Mouse (Mus musculus) neural tube, embryonic 14.5 days (tissue): ENCODE measurements around the gene Rab3b. TPM values are rescaled to one million over a fixed set of nuclear protein-coding genes. Genes with fewer than 3 reads are reported as not detected.

Source experiments
- ATAC-seq: fragments of 200-750 bp; cut with Nextera tagmentation; 2 replicates; pipeline ENCODE4 v1.8.0; 2017; ENCODE audit warnings: low read depth, mild to moderate bottlenecking, moderate TSS enrichment, moderate library complexity
- H3K27ac ChIP-seq: fragments of 300-500 bp; sonication (generic); 2 replicates; pipeline ENCODE4 v1.5.1; 2014; ENCODE audit warnings: low read depth, mild to moderate bottlenecking, control low read depth, low read length, moderate library complexity, mixed read lengths
- H3K27me3 ChIP-seq: fragments of 300-500 bp; sonication (generic); 2 replicates; pipeline ENCODE4 v1.6.1; 2014; ENCODE audit warnings: low read length; ENCODE audit not compliant: control insufficient read depth, insufficient read depth
- H3K36me3 ChIP-seq: fragments of 300-500 bp; sonication (generic); 2 replicates; pipeline ENCODE4 v1.6.1; 2014; ENCODE audit warnings: low read length, mixed read lengths; ENCODE audit not compliant: control insufficient read depth, insufficient read depth
- H3K4me1 ChIP-seq: fragments of 300-500 bp; sonication (generic); 2 replicates; pipeline ENCODE4 v1.6.1; 2014; ENCODE audit warnings: low read length; ENCODE audit not compliant: control insufficient read depth, insufficient read depth
- H3K4me2 ChIP-seq: fragments of 300-500 bp; sonication (generic); 2 replicates; pipeline ENCODE4 v1.6.1; 2014; ENCODE audit warnings: mild to moderate bottlenecking, low read depth, low read length, control low read depth
- H3K4me3 ChIP-seq: fragments of 300-500 bp; sonication (generic); 2 replicates; pipeline ENCODE4 v1.5.1; 2014; ENCODE audit warnings: low read depth, low read length, control low read depth, mixed read lengths
- H3K9ac ChIP-seq: fragments of 300-500 bp; sonication (generic); replicated peaks from 2 replicates; pipeline ENCODE4 v1.6.1; 2014; ENCODE audit warnings: low read depth, mild to moderate bottlenecking, control low read depth, low read length, mixed read lengths
- H3K9me3 ChIP-seq: fragments of 300-500 bp; sonication (generic); 2 replicates; pipeline ENCODE4 v1.6.1; 2016; ENCODE audit warnings: low read length; ENCODE audit not compliant: control insufficient read depth
- WGBS: fragments of 180-500 bp; shearing (Covaris S2); extraction: QIAGEN DNeasy Blood & Tissue Kit; methylation state at CpG from one replicate; pipeline ENCODE4 v1.1.7; 2014; 5-methylcytosine and 5-hydroxymethylcytosine counted together
- polyA plus RNA-seq: library from polyadenylated mRNA; unstranded; fragments of >200 nt; fragmentation: Nextera tagmentation; extraction: Ambion mirVana; gene quantifications from 2 replicates; pipeline ENCODE4 v1.2.1, GENCODE M21; 2014

The Rab3b gene
- polyA plus RNA-seq = 141 and 213 TPM in 2 replicates

DNA sequence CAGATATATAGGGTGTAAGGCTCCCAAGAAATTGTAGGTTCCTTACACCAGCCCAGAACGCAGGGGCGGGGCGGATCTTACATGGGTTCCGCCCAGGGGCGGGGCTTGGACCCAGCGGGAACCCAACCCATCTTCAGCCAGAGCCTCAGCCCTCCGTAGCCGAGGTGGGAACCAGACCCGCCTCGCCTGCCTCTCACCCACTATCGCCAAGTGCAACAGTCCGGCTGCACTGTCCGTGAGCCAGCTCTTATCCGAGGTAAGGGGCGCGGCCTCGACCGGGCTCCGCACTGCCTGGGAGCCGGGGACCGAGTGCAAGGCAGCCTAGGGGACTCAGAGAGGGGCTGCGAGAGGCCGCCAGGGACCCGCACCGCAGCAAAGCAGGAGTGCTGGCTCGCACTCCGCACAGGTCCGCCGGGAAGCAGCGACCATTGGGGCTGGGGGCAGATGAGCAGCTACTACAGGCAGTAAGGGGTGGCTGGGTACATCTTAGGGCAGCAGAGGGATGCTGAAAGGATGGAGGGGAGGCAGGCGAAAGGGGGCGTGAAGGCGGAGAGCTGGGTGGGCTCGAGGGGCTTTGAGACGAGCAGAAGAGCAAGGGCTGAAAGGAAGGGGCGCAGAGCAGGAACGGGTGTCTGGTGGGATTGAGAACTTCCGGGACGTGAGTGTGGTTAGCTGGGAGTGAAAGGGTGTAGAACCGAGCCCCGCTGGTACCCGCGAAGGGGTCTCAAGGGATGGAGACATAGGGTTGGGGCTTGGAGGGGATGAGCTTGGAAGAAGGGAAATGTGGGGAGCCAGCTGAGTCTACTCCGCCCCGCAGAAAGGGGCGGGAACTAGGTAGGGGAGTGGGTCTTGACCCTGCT is at the start of gene Rab3b:
TSS of gene Rab3b (plus strand) at position 101 of the 860 bp plus-strand sequence.
- WGBS = under 1% methylated on average over 46 of the region's 46 CpGs

DNA sequence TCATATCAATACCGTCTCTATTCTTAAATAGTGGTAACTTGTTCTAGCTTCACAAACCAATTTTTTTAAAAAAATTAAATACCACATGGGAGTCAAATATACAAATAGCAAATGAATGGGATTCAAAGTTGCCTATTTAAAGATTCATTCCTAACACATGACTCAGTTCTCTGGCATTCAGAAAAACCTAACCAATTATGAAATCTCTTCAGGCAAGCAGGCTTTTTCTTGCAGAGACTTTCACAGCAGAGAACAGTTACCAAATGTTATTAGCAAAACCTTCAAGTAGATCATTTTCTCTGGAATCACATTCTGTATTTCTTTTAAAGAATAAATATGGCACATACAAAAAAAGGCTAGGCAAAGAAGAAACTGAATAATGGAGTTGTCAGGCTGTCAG is 48.2 kb upstream of the Rab3b start:
- Histone ChIP-seq H3K4me2 (no peak overlapping the region), H3K27me3 (no peaks in the 10 kb centered on the region)
- 86% methylated on average over 1 of the region's 1 CpGs for WGBS

More for the DNA sequence above, at the start of gene Rab3b:
- Histone ChIP-seq H3K4me2 (peak within 1 kb of the TSS; percentile 48), H3K9ac (peak within 1 kb of the TSS; percentile 80), H3K27me3 (no peaks in the 10 kb centered on the region), H3K4me1 (no peaks in the 10 kb centered on the region), H3K4me3 (peak within 1 kb of the TSS; percentile 66), H3K9me3 (no peaks in the 10 kb centered on the region), H3K27ac (0 out of 2 replicates have a peak within 1 kb of the TSS, but pooled peaks have one; percentile 36), H3K36me3 (no peaks in the 10 kb centered on the region)
- ATAC-seq = peak; percentile 93

DNA sequence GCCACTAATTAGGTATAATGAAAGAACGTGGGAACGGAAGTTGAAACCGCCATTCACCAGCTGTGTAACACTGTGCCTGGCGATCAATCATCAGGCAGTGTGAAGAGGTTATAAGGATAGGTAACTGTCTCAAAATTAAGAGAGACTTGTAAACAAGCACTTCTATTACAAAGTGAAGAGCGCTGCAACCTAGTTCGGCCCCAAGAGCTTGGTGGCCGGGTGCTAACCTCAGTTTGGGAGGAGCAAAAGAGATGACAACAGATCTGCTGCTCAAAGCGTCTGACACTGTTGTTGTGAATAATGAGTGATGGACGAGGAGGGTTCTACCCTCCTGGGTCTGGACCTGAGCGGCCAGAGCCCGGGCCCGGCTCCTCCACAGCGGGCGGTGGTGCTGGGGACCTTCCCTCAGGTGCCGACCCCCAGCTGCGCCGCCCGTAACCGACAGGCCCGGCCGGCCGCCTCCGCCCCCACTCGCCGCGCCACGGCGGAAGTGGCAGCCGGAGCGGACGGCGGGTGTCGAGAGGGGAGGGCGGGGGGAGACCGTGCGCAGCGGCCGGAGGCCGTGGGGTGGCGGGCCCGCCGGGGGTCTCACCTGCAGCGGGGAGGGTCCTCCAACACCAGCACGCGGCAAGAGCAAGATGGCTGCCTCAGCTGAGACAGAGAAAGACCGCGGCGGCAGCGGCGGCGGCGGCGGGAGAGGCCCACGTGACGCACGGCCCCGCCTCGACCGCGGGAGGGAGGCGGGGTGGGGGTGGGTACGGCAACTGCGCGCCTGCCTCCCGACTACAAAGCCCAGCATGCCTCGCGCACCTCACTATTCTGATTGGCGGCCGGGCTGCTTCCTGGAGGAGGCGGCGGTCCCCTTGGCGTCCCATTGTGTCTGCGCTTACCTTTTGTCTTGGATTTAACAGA is 45.7 kb upstream of the Rab3b start, which contains the start of gene Btf3l4:
TSS of gene Btf3l4 (minus strand) at position 699 of the 912 bp plus-strand sequence.
- WGBS = under 1% methylated on average over 63 of the region's 73 CpGs
- Histone ChIP-seq H3K4me1 (peaks cover 26% of the 10 kb centered on the region), H3K4me2 (peak within 1 kb of the TSS; percentile 81), H3K36me3 (no peaks in the 10 kb centered on the region; the same call in 1 of the 2 replicates), H3K9me3 (no peaks in the 10 kb centered on the region), H3K27ac (peak within 1 kb of the TSS; percentile 96), H3K4me3 (peak within 1 kb of the TSS; percentile 87), H3K9ac (peak within 1 kb of the TSS; percentile 100), H3K27me3 (no peaks in the 10 kb centered on the region)
- peak; percentile 96 for ATAC-seq

More for the DNA sequence above, 48.2 kb upstream of the Rab3b start:
- H3K9ac ChIP-seq = no peak overlapping the region
- no peak overlapping the region for H3K4me3 ChIP-seq
- H3K36me3 ChIP-seq = peaks cover 11% of the 10 kb centered on the region
- no peak for ATAC-seq
- H3K4me1 ChIP-seq = peaks cover 21% of the 10 kb centered on the region
- no peak overlapping the region for H3K27ac ChIP-seq
- no peaks in the 10 kb centered on the region for H3K9me3 ChIP-seq

DNA sequence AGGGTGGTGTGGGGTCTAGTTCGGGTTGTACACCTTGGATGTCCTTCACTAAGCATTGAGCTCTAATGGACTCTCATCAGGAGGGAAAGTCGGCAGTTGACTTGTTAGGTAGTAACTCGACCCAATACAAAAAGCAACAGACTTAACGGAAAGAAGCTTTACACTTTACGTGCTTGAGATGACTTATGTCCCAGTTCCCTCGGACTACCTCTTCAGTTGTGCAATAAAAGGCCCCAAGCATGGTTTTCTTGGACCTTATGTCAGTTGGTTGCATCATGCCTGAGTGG is 45.1 kb upstream of the Rab3b start:
- Histone ChIP-seq H3K4me1 (peaks cover 26% of the 10 kb centered on the region), H3K36me3 (no peaks in the 10 kb centered on the region), H3K27me3 (no peaks in the 10 kb centered on the region), H3K27ac (peak overlapping the region; percentile 96), H3K9ac (peak overlapping the region; percentile 100), H3K4me3 (peak overlapping the region; percentile 87), H3K4me2 (peak overlapping the region; percentile 81), H3K9me3 (no peaks in the 10 kb centered on the region)
- no peak for ATAC-seq
- WGBS = 0% methylated on average over 6 of the region's 6 CpGs

DNA sequence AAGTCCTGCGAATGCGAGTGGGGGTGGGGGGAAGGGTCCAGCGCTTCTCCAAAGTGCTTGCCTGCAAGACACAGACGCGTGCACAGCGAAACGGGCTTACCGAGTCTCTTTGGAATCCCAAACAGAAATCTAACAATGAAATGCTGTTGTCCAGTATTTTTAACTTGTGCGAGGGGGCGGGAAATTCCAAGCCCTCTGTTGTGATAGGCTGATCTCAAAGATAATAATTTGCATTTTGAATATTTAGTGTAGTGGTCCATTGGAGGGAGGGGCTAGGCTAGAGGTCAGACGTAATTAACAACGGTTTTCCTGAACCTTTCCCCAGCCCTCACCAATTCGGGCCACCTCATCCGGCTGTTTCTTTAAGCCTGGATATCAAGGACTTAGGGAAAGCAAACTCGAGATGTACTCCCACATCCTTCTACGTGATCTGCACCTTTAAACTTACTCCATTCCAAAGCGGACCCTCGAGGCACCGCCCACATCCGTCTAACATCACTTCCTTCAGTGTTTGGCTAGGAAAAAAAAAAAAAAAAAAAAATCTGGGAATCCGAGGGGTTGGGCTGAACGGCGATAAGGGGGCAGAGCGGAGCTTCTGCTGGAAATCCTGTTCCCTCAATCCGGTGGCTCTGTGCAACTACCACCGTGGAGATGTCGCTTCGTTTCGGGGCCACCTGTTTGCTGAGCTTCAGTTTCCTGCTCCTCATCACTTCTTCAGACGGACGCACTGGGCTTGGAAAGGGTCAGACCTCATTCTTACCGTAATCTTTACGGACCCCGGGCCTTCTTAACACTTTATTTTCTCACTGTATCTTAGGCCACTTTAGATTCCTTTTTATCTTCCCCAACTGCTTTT is 44.5 kb upstream of the Rab3b start, which contains the start of gene Txndc12:
TSS of gene Txndc12 (plus strand) at position 487 of the 856 bp plus-strand sequence.
- Histone ChIP-seq H3K4me3 (peak within 1 kb of the TSS; percentile 87), H3K9me3 (no peaks in the 10 kb centered on the region), H3K4me2 (peak within 1 kb of the TSS; percentile 81), H3K4me1 (peaks cover 26% of the 10 kb centered on the region), H3K27me3 (no peaks in the 10 kb centered on the region), H3K36me3 (no peaks in the 10 kb centered on the region), H3K9ac (peak within 1 kb of the TSS; percentile 100), H3K27ac (peak within 1 kb of the TSS; percentile 96)
- ATAC-seq = peak; percentile 80
- WGBS = under 1% methylated on average over 34 of the region's 34 CpGs

DNA sequence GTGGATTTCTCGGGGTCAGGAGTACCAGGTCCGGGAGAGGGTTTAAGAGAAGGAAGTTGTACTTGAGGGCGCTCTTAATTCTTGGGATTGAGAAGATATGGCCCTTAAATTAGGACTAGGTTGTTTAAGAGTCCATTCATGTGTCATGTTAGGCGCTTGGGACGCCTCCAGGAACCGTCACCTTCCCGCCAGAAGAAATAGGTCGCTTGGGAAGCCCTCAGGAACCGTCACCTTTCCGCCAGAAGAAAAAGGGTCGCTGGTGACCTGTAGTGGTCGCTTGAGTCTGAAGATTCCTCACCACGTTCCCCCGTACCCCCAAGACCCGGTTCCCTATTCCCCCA is 43.9 kb upstream of the Rab3b start:
- Histone ChIP-seq H3K27ac (peak overlapping the region; percentile 96), H3K36me3 (no peaks in the 10 kb centered on the region), H3K4me1 (peaks cover 26% of the 10 kb centered on the region), H3K9ac (peak overlapping the region; percentile 100), H3K27me3 (no peaks in the 10 kb centered on the region), H3K4me2 (peak overlapping the region; percentile 81), H3K4me3 (peak overlapping the region; percentile 87), H3K9me3 (no peaks in the 10 kb centered on the region)
- no peak for ATAC-seq
- under 1% methylated on average over 15 of the region's 15 CpGs for WGBS

DNA sequence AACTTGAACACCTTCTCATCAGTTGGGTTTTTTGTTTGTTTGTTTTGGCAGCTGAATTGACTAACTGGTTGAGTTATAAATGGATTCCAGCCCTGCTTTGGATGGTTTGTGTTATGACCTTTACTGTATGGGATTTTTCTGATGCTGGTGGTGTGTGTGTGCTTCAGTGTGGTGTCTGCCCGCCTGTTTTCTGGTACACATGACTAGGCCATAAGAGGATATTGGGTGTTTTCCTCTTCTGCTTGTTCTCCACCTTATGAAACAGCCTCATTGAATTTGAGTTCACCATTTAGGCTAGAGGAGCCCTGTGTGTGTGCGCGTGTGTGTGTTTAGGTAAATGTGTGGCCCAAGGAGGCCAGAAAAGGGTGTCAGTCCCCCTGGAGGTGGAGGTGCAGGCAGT is 43.4 kb upstream of the Rab3b start:
- WGBS = 65% methylated on average over 3 of the region's 3 CpGs
- ATAC-seq = no peak

DNA sequence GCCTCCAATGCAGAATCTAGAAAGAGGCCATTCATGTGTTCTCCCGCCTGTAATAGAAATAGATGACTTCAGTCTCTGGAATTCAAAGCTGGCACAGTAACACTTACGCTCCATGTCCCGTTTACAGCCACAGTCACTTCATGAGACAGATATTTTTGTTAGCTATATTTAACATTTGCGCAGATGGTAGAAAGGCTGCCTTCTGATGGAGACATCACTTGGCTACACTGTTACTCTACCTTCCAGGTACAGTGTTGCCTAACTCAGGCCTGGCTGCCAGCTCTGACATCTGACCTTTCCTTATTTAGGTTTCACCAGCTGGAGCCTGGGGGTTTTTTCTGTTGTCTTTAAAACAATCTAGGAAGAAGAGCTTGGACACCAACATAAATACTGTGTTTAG is 40.8 kb upstream of the Rab3b start:
- no peak overlapping the region for H3K4me3 ChIP-seq
- no peaks in the 10 kb centered on the region for H3K9me3 ChIP-seq
- H3K27ac ChIP-seq = no peak overlapping the region
- no peak for ATAC-seq
- no peaks in the 10 kb centered on the region for H3K27me3 ChIP-seq
- no peak overlapping the region for H3K4me2 ChIP-seq
- H3K36me3 ChIP-seq = no peaks in the 10 kb centered on the region
- no peak overlapping the region for H3K9ac ChIP-seq
- peaks cover 10% of the 10 kb centered on the region for H3K4me1 ChIP-seq
- 91% methylated on average over 4 of the region's 4 CpGs for WGBS

More for the DNA sequence above, 43.4 kb upstream of the Rab3b start:
- H3K4me3 ChIP-seq = peak overlapping the region; percentile 87
- no peaks in the 10 kb centered on the region for H3K27me3 ChIP-seq
- H3K36me3 ChIP-seq = no peaks in the 10 kb centered on the region
- H3K9me3 ChIP-seq = no peaks in the 10 kb centered on the region
- peaks cover 26% of the 10 kb centered on the region for H3K4me1 ChIP-seq
- peak overlapping the region; percentile 81 for H3K4me2 ChIP-seq
- peak overlapping the region; percentile 96; the same call in 1 of the 2 replicates for H3K27ac ChIP-seq
- H3K9ac ChIP-seq = peak overlapping the region; percentile 100
